Mouse (Mus musculus): ENCODE measurements around the gene Asic3.
"Not testable (repeated sequence)": the region's sequence is repeated elsewhere in the genome, so short reads cannot be mapped to it uniquely, and the experiment has no call there.

Asic3 gene

DNA sequence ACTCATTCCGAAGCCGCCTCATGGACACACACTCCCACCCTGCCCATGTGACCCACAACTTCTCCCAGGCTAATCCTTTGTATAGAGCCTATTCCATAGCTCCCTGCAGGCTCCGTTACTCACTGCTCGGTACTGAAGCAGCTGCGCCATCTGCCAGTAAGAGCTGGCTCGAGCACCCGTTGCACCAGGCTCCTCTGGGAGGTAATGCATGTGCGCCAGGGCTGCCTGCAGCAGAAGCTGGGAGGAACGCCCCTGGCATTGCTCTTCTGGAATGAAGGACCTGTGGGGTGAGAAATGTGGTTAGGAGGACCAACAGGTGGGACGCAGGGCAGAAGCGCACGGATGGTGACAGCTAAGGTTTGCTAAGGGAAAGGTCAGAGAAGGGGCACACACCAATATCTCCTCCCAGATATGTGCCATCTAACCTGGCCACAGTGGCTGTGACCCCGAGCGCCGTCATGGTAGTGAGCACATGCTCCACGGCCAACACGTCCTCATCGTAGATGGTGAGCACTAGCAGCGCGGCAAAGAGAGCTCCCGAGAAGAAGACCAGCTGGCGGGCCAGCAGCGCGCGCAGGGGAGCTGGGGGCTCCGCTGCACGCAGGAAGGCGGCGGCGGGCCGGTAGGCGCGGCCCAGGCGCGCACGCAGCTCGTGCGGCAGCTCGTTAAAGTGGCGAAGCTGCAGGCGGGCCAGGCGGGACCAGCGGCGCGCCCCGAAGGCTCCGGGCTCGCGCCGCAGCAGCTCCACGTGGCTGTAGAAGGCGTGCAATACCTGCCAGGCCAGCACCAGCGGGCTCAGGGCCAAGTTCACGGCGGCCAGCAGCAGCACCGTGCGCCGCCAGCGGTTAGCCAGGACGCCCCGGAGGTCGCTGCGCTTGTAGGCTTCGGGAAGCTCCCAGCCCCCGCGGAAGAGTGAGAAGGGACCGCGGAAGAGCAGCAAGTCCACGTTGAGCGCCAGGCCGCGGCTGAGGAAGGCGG, 25.6 kb upstream of the Asic3 start:
- in situ Hi-C loops (cut with MseI, MboI): no loop called here

DNA sequence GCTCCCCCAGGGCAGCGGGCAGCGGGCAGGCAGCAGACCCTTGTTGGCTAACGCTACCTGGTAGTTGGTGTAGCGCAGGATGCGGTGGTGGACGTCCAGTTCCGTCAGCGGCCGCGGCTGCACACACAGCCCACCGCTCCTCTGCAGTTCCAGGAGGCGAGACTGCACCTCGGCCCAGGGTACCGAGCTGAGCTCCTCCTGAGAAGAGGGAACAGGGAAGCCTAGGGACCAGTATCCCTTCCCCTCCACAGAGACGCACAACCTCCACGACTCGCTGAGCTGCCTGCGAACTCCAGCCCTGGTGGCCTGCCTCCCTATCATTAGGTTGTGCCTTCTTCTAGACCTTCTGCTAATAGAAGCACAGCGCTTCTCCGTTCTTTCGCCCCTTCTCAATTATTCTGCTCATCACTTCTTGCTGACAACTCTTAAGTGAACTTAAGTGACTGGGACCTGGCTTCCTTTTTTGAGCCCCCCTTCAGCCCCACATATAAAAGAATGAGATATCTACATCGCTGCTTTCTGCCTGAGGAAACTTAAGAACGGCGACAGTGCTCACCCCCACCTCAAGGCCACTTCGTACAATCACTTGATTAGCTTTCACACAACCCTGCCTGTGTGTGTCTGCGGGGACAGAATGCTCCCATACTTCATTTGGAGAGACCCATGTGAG, 24.8 kb upstream of the Asic3 start:
- in situ Hi-C loops (cut with MseI, MboI): no loop called here

DNA sequence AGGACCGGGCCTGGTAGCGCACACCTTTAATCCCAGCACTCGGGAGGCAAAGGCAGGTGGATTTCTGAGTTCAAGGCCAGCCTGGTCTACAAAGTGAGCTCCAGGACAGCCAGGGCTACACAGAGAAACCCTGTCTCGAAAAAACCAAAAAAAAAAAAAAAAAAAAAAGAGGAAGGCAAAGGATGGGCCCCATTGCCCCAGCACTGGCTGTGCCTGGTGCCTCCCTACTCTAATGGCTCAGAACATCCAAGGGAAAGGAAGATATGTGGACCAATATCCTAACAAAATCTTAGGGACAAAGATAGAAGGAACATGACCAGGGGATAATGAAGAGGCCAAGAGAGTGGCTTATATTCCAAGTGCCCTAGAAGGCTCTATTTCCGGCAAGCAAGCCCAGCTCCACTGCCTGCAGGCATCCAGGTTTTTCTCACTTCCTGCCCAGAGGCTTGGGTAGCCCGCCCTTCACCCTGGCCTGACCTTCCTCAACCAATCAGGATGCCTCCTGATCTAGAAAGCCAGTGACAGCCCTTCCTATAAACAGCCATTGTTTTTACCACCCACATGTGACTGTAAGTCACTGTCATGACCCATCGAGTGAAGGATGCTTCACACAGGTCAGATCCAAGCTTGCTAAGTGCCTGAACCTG, 24.1 kb upstream of the Asic3 start:
- in situ Hi-C loops (cut with MseI, MboI): no loop called here

DNA sequence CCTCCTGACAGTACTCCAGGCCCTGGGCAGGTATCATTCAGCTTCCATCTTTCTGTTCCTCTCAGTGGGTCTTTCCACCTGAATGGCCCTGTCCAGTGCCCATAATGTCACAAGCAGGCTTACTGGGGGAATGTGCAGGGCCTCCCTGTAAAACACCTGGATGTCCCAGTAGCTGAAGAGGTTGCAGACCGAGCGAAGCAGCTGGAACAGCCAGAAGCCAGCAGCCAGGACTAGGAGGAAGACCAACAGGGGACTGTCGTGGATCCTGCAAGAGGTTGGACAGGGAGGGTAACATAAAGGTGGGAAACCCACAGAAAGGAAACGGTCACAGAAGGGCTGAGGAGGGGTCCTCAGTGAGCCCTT, 23.6 kb upstream of the Asic3 start:
- in situ Hi-C loops (cut with MseI, MboI): no loop called here

DNA sequence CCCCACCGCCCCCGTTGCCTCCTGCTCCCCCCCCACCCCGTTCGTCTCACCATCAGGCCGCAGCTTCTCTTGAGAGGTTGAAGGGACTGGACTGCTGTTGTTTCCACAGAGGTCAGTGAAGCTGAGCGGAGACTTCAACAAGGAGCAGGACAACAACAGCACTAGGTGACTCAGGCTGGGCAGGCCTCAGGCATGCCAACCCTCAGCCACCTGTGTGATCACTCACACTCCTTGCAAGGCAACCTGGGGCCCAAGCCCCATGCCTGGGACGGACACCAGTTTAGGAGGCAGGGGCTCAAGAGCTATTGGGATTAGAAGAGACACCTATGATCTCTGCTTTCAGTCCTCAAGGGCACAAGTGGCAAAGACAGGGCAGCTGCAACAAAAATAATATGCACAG, 21.3 kb upstream of the Asic3 start, which contains the start of gene Atg9b:
Atg9b (minus strand) TSS at position 280 of the 400 bp plus-strand sequence.
- in situ Hi-C loops (cut with MseI, MboI): no loop called here

DNA sequence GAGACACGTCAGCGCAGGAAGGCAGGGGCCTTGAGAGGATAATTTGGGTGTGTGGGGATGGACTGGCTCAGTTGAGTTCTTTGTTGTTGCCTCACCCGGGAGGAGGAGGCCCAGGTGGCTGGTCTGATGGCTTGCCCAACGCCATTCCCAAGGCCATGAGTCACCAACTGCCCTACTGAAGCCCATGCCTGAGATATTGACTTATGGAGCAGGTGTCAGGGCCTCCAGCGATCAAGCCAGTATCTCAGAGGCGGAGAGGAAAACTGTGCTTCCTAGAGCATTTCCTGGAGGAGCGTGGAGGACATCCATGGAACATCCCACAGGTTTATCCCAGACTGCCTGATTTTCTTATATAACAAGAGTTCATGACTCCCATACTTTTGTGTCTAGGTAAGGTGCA, 20.5 kb upstream of the Asic3 start:
- in situ Hi-C loops (cut with MseI, MboI): no loop called here

DNA sequence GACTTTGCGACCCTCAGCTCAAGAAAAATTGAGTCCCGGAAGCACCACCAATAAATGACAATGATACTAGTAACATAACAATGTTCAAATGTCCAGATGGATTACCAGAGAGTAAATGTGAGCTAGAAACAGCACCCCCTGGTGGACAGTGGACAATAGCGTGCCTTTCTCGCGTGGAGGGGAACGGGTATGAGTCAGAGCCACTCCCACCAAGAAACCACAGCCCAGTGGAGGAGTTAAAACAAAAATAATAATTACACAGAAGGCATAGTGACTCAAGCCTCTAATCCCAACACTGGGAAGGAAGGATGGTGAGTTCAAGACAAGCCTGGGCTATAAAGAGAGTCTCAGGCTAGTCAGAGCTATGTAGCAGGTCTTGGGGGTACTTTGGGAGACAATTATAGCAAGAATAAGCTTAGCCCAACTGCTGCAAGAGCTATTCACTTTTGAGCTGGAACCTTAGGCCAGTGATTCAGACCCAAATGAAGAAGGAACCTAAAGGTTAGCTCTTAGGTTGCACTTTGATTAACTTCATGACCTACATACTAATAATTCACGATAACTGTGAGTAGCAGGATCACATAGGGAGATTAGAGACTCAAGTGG, 19.7 kb upstream of the Asic3 start, which contains the start of gene Abcb8:
Abcb8 (plus strand) TSS at position 272 of the 606 bp plus-strand sequence.
- in situ Hi-C loops (cut with MseI, MboI): no loop called here

DNA sequence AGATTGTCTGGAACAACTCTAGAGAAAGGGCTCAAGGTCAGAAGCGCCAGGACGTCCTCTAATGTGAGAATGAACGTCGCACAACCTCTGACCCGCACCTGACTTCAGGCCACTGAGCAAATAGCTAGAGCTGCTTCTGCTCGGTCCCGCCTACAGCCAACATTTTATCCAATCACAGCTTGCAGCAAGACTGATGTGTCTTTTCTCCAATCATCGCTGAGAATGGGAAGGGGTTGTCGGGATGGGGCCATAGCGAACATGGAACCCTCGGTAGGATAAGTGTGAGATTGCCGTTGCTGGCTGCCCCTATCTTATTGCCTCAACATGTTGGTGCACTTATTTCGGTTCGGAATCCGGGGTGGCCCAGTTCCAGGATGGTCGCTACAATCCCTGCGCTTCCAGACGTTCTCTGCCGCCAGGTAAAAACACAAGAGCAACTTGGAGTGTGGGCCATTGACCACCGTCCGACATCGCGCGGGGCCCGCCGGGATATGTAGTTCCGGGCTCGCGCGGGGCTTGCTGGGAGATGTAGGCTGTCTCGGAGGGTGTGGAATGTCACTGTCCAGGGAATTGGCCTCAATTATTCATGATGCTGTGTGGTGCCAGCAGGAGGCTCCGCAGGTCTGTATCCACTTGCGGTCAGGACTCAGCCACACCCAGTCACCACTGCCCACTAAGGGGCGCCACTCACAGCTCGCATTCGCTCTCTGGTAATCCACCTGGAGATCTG, 18.9 kb upstream of the Asic3 start:
- in situ Hi-C loops (cut with MseI, MboI): no loop called here

DNA sequence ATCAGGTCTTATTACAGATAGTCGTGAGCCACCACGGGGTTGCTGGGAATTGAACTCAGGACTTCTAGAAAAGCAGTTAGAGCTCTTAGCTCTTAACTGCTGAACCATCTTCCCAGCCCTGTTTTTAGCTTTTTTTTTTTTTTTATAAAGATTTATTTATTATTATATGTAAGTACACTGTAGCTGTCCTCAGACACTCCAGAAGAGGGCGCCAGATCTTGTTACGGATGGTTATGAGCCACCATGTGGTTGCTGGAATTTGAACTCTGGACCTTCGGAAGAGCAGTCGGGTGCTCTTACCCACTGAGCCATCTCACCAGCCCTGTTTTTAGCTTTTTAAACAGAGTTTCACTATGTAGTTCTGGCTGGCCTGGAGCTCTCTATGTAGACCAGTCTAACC, 16.9 kb upstream of the Asic3 start:
- in situ Hi-C loops (cut with MseI, MboI): not testable (repeated sequence)

DNA sequence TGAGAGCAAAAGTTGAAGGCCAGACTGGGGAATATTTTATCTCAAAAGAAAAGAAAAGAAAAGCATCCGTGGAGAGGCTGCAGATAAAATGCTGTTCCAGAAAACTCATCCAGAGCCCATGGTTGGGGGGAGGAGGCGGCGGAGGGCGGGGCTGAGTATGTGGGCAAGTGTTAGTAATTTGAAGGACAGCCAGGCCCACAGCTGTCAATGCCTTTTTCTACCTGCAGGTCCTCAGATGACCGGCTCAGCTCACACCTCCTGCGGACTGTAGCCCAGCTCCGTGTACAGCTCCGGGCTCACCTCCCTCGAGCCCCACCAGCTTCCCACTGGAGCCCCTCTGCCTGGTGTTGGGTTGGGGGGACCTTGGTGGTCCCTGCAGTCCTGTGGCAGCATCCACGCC, 13.5 kb upstream of the Asic3 start:
- in situ Hi-C loops (cut with MseI, MboI): no loop called here

DNA sequence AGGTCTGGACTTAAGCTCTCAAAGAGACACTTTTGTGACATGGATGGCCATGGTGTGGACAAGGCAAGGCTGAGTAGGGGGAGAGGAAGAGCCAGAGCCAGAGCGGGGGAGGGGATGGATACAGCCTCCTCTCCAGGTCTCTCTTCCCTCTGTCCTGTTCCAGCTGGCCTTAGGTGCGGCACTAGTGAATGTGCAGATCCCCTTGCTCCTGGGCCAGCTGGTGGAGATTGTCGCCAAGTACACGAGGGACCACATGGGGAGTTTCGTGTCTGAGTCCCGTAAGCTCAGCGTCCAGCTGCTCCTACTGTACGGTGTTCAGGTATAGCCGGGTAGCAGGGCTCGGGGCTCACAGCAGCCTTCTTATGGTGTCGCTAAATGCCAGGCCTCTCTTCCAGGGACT, 12.8 kb upstream of the Asic3 start:
- in situ Hi-C loops (cut with MseI, MboI): no loop called here

DNA sequence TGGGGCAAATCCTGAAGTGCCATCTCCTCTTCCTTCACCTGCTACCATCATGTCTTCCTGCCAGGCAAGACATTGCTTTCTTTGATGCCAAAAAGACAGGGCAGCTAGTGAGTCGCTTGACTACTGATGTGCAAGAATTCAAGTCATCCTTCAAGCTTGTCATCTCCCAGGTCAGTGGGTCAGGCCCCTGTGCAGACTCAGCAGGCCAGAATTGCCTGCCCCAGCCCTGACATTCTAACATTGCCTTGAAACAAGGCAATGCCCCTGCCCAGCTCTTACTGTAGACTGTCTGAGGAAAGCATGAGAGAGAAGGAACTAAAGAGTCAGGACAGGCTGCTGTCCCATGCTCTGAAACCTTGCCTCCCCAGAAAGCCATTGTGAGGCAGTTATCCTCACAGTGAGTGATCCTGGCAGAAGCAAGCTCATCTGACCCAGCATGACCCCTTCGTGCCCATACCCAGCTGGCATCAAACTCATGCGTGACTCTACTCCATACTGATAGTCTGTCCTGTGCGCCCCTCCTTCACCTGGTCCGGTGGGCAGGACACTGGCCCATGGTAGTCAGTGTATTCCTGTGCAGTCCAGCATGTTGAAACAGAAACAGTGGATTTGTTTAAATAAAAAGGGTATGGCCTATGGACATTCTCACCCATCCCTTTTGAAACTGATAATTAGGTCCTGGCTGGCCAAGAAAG, 12.1 kb upstream of the Asic3 start:
- in situ Hi-C loops (cut with MseI, MboI): no loop called here

DNA sequence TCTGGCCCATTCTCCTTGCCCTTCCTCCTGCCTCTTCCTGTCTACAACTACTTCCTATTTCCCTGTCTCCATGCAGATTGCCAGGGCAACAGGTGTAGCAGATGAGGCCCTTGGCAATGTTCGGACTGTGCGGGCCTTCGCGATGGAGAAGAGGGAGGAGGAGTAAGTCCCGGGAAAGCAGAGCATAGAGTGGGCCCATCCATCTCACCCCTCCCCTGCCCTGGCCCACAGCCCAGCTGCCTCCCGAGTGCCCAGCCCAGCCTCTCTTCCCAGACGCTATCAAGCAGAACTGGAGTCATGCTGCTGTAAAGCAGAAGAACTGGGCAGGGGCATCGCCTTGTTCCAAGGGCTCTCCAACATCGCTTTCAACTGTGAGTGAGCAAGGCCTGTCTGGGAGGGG, 11.2 kb upstream of the Asic3 start:
- in situ Hi-C loops (cut with MseI, MboI): no loop called here

DNA sequence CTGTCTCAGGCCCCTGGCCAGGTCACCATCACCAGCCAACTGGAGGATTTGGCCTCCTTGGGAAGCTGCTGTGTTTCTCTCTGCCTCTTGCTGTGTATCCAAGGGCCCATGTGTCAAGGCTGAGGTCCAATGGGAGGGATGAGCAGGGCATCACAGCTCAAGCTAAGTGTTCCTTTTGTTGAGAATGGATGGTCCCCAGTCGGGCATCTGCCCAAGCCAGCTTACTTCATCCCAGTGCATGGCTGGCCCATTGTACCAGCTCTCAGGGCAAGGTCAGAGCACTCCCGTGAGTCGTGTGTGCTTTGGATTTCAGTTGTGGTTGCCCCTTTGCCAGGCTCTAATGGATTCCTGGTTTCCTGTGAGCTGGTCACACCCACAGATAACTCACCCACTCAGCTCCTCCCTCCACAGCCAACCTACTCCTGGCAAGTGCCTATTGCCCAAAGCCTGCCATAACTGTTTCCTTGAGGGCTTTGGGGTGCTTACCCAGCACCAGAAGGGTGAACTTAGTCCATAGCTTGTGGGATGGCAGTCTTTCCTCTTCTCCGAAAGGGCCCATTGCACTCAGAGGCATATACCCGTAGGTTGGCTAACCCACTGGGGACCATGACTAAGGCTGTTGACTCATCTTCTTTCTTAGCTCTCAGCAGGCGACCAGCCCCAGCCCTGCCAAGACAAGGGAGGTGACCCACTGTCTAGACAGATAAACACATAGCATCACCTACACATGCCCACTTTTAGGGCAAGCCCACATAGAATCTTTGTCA, 8.4 kb upstream of the Asic3 start:
- in situ Hi-C loops (cut with MseI, MboI): no loop called here

DNA sequence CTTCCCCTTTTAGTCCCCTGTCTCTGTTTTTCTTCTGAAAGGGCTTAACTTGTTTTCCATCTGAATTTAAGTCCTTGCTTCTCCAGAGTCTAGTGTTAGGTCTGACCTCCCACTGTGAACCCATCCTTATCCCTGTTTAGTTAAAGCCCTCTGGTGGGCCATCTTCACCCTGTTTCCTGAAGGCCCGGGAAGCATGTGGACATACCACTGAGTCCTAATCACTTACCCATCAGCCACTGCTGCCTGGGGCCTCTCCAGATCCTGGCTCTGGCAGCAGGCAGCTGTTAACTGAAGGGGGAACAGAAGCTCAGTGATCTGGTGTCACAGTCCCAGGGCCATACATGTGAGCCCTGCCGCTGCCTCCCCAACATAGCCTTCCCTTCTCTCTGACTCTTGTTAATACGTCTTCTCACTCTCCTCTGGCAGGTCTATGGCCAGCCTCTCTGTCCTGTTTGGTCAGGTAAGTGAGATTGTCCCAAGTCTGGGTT, 7.8 kb upstream of the Asic3 start:
- in situ Hi-C loops (cut with MseI, MboI): no loop called here

DNA sequence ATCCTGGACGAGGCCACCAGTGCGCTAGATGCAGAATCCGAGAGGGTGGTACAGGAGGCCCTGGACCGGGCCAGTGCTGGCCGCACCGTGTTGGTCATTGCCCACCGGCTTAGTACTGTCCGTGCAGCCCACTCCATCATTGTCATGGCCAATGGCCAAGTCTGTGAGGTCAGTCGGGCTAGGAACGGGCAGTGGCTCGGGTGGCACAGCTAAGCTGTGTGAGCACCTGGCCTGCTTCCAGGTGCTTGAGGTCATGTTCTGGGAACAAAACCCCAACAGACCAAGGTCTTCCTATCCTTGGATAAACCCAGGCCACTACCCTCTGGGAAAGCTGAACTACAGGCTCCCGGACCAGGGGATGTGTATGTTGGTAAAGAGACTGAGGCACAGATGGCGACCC, 4.5 kb upstream of the Asic3 start:
- in situ Hi-C loops (cut with MseI, MboI): no loop called here

DNA sequence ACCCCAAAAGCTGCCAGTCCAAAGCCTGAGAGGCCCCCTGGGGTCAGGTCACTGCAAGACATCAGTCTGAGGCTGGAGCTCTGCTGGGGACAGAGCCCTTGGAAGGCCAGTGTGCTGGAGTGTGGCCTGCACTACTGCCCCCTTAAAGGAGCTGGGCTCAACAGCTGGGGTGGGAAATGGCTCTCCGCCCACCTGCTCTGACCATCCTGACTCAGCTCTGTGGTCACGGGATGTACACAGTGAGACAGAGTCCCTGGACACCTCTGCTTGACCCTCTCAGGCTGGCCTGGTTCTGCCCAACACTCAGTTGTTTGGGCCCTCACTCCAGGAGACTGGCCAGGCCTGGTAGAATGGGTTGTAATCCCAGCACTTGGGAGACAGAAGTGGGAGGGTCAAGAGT, 3.7 kb upstream of the Asic3 start:
- in situ Hi-C loops (cut with MseI, MboI): no loop called here

DNA sequence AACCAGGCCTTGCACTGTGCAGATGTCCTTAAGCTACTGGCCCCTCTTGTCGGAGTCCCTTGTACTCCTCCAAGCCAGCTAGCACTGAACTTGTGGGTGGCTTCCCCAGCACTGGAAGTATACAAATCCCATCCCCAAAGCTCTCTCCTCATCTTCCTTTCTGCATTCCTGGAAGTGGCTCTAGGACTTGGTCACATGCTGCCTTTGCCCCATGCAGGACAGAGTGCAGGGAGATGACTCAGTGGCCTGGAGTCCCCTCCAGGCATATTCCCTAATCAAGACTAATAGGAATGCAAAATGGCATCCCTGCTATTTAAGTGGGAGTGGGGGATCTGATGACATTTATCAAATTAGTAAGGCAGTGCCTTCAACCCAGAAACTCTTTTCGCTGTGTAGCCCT, 1.1 kb upstream of the Asic3 start:
- in situ Hi-C loops (cut with MseI, MboI): no loop called here

DNA sequence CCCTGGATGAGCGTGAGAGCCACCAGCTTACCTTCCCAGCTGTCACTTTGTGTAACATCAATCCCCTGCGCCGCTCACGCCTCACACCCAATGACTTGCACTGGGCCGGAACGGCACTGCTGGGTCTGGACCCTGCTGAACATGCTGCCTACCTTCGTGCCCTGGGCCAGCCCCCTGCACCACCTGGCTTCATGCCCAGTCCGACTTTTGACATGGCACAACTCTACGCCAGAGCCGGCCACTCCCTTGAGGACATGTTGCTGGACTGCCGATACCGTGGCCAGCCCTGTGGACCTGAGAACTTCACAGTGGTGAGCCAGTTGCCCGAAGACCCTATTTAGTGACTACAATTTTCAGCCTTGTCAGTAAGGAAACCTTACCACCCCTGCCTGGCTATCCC, 746 bp downstream of the Asic3 start:
- in situ Hi-C loops (cut with MseI, MboI): no loop called here

DNA sequence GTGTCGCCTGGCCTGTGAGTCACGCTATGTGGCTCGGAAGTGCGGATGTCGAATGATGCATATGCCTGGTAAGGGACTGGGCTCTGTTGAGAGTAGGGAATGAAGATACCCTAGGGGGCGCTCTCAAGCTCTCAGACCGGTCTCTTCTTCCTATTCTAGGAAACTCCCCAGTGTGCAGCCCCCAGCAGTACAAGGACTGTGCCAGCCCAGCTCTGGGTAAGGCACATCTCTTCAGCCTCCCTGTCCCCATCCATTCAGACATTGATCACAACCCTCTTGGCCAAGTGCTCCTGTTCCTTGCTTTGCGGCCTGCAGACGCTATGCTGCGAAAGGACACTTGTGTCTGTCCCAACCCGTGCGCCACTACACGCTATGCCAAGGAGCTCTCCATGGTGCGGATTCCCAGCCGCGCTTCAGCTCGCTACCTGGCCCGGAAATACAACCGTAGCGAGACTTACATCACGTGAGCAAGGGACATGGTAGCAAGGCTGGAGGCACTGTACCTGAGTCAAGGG, 3.1 kb downstream of the Asic3 start:
- in situ Hi-C loops (cut with MseI, MboI): no loop called here

Data from mouse trophoblast stem cell (cell line).